Mouse (Mus musculus) spleen, postnatal 36 days (tissue): ENCODE measurements around the gene Rab3d.

ENCODE experiments used
- DNase-seq, 2 experiments: peaks; one replicate each; pipeline ENCODE4 v3.0.0; 2022; ENCODE audit warnings: low spot score in 2 of 2, mixed read lengths in 1 of 2

Gene Rab3d

GRCm38 (mm10) chr9:21938234-21938855, 20.4 kb upstream of the Rab3d start:
- DNase-seq: no peak

- no peak for DNase-seq
Observed at GRCm38 (mm10) chr9:21937711-21938175, 19.8 kb upstream of the Rab3d start.

GRCm38 (mm10) chr9:21936692-21937570, 18.9 kb upstream of the Rab3d start, which contains the start of gene Plppr2:
Plppr2 (plus strand) TSS chr9:21937033.
- peak; percentile 79 to 87 for DNase-seq

GRCm38 (mm10) chr9:21935466-21936131, 17.6 kb upstream of the Rab3d start:
- DNase-seq: no peak

GRCm38 (mm10) chr9:21934021-21934420, 16.0 kb upstream of the Rab3d start:
- no peak for DNase-seq

GRCm38 (mm10) chr9:21932445-21933137, 14.6 kb upstream of the Rab3d start:
- no peak for DNase-seq

- DNase-seq: no peak
Observed at GRCm38 (mm10) chr9:21932006-21932405, 14.0 kb upstream of the Rab3d start.

GRCm38 (mm10) chr9:21929208-21929607, 11.2 kb upstream of the Rab3d start:
- no peak for DNase-seq

GRCm38 (mm10) chr9:21927208-21927753, 9.3 kb upstream of the Rab3d start, which contains the start of the genes Ccdc159 and Tmem205:
Ccdc159 (plus strand) TSS chr9:21927471.
Tmem205 (minus strand) TSS chr9:21927556.
- peak; percentile 45 to 62 for DNase-seq

GRCm38 (mm10) chr9:21926784-21927183, 8.8 kb upstream of the Rab3d start:
- no peak for DNase-seq

- DNase-seq: no peak
Observed at GRCm38 (mm10) chr9:21926155-21926554, 8.2 kb upstream of the Rab3d start.

- no peak for DNase-seq
Observed at GRCm38 (mm10) chr9:21925506-21925905, 7.5 kb upstream of the Rab3d start.

- no peak for DNase-seq
Observed at GRCm38 (mm10) chr9:21925034-21925433, 7.0 kb upstream of the Rab3d start.

GRCm38 (mm10) chr9:21924099-21924493, 6.1 kb upstream of the Rab3d start:
- peak; percentile 60 to 73 for DNase-seq

GRCm38 (mm10) chr9:21923490-21924098, 5.6 kb upstream of the Rab3d start:
- DNase-seq: no peak

- DNase-seq: no peak
Observed at GRCm38 (mm10) chr9:21923036-21923435, 5.0 kb upstream of the Rab3d start.

GRCm38 (mm10) chr9:21918692-21919384, 846 bp upstream of the Rab3d start:
- no peak for DNase-seq

GRCm38 (mm10) chr9:21917493-21918034, 428 bp downstream of the Rab3d start:
- DNase-seq: no peak

GRCm38 (mm10) chr9:21916851-21917492, 1.0 kb downstream of the Rab3d start:
- DNase-seq: no peak
